Mouse (Mus musculus): ENCODE results near the gene Ankrd35. TPM values are rescaled to one million over a fixed set of nuclear protein-coding genes. Genes with fewer than 3 reads are reported as not detected.

Ankrd35 gene
- 0.74 and 1.8 TPM in 2 replicates for polyA plus RNA-seq (2012; rRNA removed)

DNA sequence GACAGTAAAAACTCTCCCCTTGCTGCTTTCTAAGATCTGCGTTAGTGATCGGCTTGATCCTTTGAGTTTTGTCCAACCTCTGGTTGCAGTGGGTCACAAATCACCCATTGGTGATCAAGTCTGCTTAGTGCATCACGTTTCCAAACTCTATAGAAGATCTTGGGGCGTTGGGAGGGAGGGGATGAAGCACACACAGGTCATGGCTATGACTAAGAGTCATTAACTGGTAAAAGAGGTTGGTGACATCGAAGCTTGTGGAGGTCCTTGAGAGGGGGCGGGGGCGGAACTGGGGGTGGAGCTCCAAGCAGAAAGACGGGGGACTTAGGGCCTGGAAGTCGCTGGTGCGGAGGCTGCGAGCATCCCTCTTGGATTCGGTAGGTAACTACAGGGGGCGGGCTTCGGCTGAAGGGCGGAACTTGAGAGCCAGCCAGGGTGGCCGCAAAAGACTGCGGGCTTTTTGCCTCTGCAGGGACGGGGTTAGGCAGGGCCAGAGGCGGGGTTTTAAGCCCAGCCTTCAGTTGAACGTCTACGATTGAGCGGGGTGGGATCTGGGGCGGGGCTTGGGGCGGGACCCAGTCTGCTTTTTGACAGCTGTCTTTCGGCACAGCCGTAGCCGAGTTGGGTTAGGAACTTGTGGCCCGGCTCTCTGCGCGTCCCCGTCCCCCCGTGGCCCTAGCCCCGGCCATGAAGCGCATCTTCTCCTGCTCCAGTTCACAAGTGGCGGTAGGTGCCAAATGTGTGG lies at the start of gene Ankrd35:
Gene Ankrd35, plus strand, starts transcription at position 405 of the 742 bp plus-strand sequence.
- Histone ChIP-seq H3K36me3 (ENCODE audit: control insufficient read depth, insufficient read depth, low read length) (no peaks in the 10 kb centered on the region), H3K27me3 (ENCODE audit: control insufficient read depth, insufficient read depth, low read length) (no peaks in the 10 kb centered on the region), H3K4me3 (ENCODE audit: low read depth, low read length) (peak within 1 kb of the TSS; percentile 62), H3K4me1 (ENCODE audit: control insufficient read depth, insufficient read depth, insufficient read length, low read length) (peaks cover 6% of the 10 kb centered on the region), H3K27ac (ENCODE audit: insufficient read depth, low read depth, low read length) (no peak within 1 kb of the TSS)
- no peak for TF ChIP-seq CTCF (IDR thresholded peaks at IDR 0.05; ENCODE audit: extremely low read depth, insufficient read length, insufficient replicate concordance, low read depth, low read length)
- TF ChIP-seq POLR2A (IDR thresholded peaks at IDR 0.05; ENCODE audit: low read depth, low read length), result no peak
- 6% methylated on average over 35 of the region's 35 CpGs for WGBS

DNA sequence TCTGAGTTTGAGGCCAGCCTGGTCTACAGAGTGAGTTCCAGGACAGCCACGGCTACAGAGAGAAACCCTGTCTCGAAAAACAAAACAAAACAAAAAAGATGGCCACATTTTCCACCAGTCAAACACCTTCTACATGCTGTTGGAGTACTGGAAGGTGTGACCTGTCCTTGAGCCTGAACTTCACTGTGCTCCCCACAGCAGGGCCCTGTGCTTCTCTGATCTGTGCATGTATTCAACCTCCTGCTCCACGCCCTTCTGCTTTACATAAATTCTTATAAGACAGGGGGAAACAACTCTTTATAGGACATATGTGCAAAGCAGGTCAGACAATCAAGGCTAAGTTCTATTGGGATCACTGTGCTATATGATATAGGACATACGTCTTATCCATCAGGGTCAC lies 46.7 kb upstream of the Ankrd35 start:
- H3K4me3 ChIP-seq (ENCODE audit: low read depth, low read length), result no peak overlapping the region
- TF ChIP-seq POLR2A (IDR thresholded peaks at IDR 0.05; ENCODE audit: low read depth, low read length) (no peak), CTCF (IDR thresholded peaks at IDR 0.05; ENCODE audit: extremely low read depth, insufficient read length, insufficient replicate concordance, low read depth, low read length) (no peak)
- H3K27ac ChIP-seq (ENCODE audit: insufficient read depth, low read depth, low read length), result no peak overlapping the region
- peaks cover 8% of the 10 kb centered on the region for H3K36me3 ChIP-seq (ENCODE audit: control insufficient read depth, insufficient read depth, low read length)
- no peaks in the 10 kb centered on the region for H3K27me3 ChIP-seq (ENCODE audit: control insufficient read depth, insufficient read depth, low read length)
- H3K4me1 ChIP-seq (ENCODE audit: control insufficient read depth, insufficient read depth, insufficient read length, low read length), result no peaks in the 10 kb centered on the region
- 95% methylated on average over 4 of the region's 4 CpGs for WGBS

DNA sequence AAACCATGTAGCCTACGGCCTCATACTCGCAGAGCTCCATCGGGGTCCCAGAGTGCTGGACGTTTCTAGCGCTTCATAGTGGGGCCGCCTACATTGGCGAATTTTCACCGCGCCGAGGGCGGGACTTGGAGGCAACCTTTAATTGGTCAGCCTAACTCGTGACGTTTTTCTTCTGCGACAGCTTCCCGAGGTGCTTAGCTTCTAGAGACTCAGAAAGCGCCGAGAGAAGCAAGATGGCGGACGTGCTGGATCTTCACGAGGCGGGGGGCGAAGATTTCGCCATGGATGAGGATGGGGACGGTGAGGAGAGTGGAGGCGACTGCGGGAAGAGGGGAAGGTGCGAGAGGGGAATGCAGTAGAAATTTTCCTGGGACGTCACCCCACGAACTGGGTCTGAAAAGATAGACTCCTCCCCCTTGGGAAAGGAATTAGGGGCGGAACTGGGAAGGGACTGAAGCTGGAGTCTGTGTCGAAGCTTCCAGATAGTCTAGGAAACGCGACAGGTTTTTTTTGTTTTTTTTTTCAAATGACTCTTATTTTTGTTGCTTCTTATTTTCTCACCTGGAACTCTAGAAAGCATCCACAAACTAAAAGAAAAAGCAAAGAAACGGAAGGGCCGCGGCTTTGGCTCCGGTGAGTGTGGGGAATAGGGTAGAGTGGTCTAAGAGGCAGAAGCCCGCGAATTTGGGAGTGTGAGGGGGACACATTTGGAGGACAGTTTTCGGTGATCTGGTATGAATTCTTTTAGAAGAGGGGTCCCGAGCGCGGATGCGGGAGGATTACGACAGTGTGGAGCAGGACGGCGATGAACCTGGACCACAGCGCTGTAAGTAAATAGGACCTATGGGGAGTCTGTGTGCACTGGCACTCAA lies 40.0 kb upstream of the Ankrd35 start, which contains the start of gene Rbm8a:
Gene Rbm8a, plus strand, starts transcription at position 205 of the 872 bp plus-strand sequence.
- peaks cover 11% of the 10 kb centered on the region for H3K36me3 ChIP-seq (ENCODE audit: control insufficient read depth, insufficient read depth, low read length)
- peak within 1 kb of the TSS; percentile 76 for H3K27ac ChIP-seq (ENCODE audit: insufficient read depth, low read depth, low read length)
- no peaks in the 10 kb centered on the region; the same call in 1 of the 2 replicates for H3K4me1 ChIP-seq (ENCODE audit: control insufficient read depth, insufficient read depth, insufficient read length, low read length)
- H3K4me3 ChIP-seq (ENCODE audit: low read depth, low read length), result peak within 1 kb of the TSS; percentile 87
- under 1% methylated on average over 48 of the region's 48 CpGs for WGBS
- no peaks in the 10 kb centered on the region for H3K27me3 ChIP-seq (ENCODE audit: control insufficient read depth, insufficient read depth, low read length)
- TF ChIP-seq CTCF (IDR thresholded peaks at IDR 0.05; ENCODE audit: extremely low read depth, insufficient read length, insufficient replicate concordance, low read depth, low read length), result no peak
- peak; percentile 80 for TF ChIP-seq POLR2A (IDR thresholded peaks at IDR 0.05; ENCODE audit: low read depth, low read length)

DNA sequence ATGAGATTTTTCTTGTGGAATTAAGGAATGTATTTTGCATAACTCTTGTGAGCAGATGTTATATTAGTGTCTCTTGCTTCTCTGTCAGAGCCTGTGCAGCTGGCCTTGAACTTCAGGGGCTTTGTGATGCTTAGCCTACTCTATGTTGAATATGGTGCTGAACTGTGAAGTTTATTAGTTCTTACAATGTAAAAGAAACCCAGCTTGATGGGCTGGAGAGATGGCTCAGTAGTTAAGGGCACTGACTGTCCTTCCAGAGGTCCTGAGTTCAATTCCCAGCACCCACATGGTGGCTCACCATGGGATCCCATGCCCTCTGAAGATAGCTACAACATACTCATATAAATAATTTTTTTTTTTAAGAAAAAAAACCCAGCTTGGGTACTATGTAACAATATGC lies 37.9 kb upstream of the Ankrd35 start:
- H3K36me3 ChIP-seq (ENCODE audit: control insufficient read depth, insufficient read depth, low read length), result peaks cover 11% of the 10 kb centered on the region
- no peaks in the 10 kb centered on the region for H3K27me3 ChIP-seq (ENCODE audit: control insufficient read depth, insufficient read depth, low read length)
- TF ChIP-seq CTCF (IDR thresholded peaks at IDR 0.05; ENCODE audit: extremely low read depth, insufficient read length, insufficient replicate concordance, low read depth, low read length), result no peak
- TF ChIP-seq POLR2A (IDR thresholded peaks at IDR 0.05; ENCODE audit: low read depth, low read length), result no peak

DNA sequence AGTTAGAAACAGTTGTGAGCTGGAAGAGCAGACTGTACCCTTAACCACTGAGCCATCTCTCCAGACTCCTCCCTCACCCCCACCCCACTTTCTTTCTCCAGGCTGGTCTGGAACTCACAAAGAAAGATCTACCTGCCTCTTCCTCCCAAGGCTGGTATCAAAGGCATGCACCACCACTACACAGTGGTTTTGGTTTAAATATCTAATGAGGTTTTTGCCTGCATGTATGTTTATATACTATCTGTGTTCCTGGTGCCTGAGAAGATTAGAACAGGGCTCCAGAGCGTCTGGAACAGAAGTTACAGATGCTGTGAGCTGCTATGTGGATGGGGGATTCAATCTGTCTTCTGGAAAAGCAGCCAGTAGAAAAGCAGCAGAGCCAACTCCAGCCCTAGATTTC lies 35.9 kb upstream of the Ankrd35 start:
- Histone ChIP-seq H3K27me3 (ENCODE audit: control insufficient read depth, insufficient read depth, low read length) (no peaks in the 10 kb centered on the region), H3K27ac (ENCODE audit: insufficient read depth, low read depth, low read length) (no peak overlapping the region), H3K36me3 (ENCODE audit: control insufficient read depth, insufficient read depth, low read length) (peaks cover 16% of the 10 kb centered on the region), H3K4me1 (ENCODE audit: control insufficient read depth, insufficient read depth, insufficient read length, low read length) (peaks cover 6% of the 10 kb centered on the region; the same call in 1 of the 2 replicates), H3K4me3 (ENCODE audit: low read depth, low read length) (no peak overlapping the region)
- 73% methylated on average over 1 of the region's 1 CpGs for WGBS
- TF ChIP-seq CTCF (IDR thresholded peaks at IDR 0.05; ENCODE audit: extremely low read depth, insufficient read length, insufficient replicate concordance, low read depth, low read length) (no peak), POLR2A (IDR thresholded peaks at IDR 0.05; ENCODE audit: low read depth, low read length) (no peak)

More for the DNA sequence above, 37.9 kb upstream of the Ankrd35 start:
- H3K4me3 ChIP-seq (ENCODE audit: low read depth, low read length), result no peak overlapping the region
- H3K4me1 ChIP-seq (ENCODE audit: control insufficient read depth, insufficient read depth, insufficient read length, low read length), result peaks cover 4% of the 10 kb centered on the region; the same call in 1 of the 2 replicates
- H3K27ac ChIP-seq (ENCODE audit: insufficient read depth, low read depth, low read length), result no peak overlapping the region

DNA sequence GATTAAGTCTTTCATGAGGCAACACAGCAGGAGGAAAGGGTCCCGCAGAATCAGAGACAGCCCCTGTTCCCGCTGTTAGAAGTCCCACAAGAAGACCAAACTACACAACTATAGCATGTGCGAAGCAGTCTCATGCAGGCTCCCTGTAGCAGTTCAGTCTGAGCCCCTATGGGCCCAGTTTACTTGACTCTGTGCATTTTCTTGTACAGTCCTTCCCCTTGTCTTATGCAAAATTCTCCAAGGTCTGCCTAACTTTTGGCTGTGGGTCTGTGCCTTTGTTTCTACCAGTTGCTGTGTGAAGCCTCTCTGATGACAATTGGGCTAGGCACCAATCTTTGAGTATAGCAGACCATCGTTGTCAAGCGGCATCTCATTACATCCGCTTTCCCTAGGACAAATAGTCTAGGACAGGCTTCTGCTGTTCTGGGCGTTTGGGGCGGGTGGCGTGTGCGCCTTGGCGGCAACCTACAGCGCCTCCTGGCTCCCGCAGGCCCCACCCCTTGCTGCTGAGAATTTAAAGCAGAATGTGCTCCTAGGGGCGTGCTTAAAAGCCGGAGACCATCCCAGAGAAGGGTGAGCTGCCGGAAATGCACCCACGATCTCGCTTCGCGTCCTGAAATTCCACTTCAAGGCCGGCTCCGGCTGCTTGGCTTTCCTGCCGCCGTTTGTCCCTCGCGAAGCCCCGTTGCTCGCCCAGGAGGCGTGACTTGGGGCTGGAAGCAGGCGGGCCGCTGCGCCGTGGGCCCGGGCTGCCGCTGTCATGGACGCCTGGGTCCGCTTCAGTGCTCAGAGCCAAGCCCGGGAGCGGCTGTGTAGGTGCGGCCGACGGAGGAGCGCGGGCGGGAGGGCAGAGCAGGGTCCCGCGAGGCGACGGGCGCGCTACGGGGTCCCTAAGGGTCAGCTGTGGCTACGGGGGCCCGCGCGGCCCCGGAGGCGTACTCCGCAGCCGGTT lies 34.7 kb upstream of the Ankrd35 start, which contains the start of the genes Pex11b and Gm42957:
Gene Pex11b, plus strand, starts transcription at position 449 of the 952 bp plus-strand sequence.
Gene Gm42957, plus strand, starts transcription at position 547 of the 952 bp plus-strand sequence.
- Histone ChIP-seq H3K36me3 (ENCODE audit: control insufficient read depth, insufficient read depth, low read length) (peaks cover 21% of the 10 kb centered on the region), H3K27me3 (ENCODE audit: control insufficient read depth, insufficient read depth, low read length) (no peaks in the 10 kb centered on the region), H3K4me1 (ENCODE audit: control insufficient read depth, insufficient read depth, insufficient read length, low read length) (peaks cover 6% of the 10 kb centered on the region; the same call in 1 of the 2 replicates), H3K4me3 (ENCODE audit: low read depth, low read length) (peak within 1 kb of the TSS; percentile 92), H3K27ac (ENCODE audit: insufficient read depth, low read depth, low read length) (peak within 1 kb of the TSS; percentile 74)
- 3% methylated on average over 60 of the region's 60 CpGs for WGBS
- TF ChIP-seq POLR2A (IDR thresholded peaks at IDR 0.05; ENCODE audit: low read depth, low read length) (peak; percentile 49; the same call in 1 of the 2 replicates), CTCF (IDR thresholded peaks at IDR 0.05; ENCODE audit: extremely low read depth, insufficient read length, insufficient replicate concordance, low read depth, low read length) (peak; percentile 24; the same call in 1 of the 2 replicates)

Measured in small intestine, adult 2 months (tissue).